Mouse (Mus musculus) G1E (cell line): ENCODE measurements around the gene Tent4b.

ENCODE experiments used
- CTCF ChIP-seq: IDR thresholded peaks from 2 replicates; pipeline ENCODE4 v1.5.1; 2012; ENCODE audit warnings: low read depth, low read length, inconsistent platforms, mixed read lengths
- GATA2 ChIP-seq: IDR thresholded peaks from 2 replicates; pipeline ENCODE4 v1.6.1; 2012; ENCODE audit warnings: low read depth, low read length, inconsistent platforms, borderline replicate concordance
- TAL1 ChIP-seq: conservative IDR thresholded peaks from 2 replicates; pipeline ENCODE4 v1.6.1; 2012; ENCODE audit warnings: low read depth, low read length, inconsistent platforms, mixed read lengths

DNA sequence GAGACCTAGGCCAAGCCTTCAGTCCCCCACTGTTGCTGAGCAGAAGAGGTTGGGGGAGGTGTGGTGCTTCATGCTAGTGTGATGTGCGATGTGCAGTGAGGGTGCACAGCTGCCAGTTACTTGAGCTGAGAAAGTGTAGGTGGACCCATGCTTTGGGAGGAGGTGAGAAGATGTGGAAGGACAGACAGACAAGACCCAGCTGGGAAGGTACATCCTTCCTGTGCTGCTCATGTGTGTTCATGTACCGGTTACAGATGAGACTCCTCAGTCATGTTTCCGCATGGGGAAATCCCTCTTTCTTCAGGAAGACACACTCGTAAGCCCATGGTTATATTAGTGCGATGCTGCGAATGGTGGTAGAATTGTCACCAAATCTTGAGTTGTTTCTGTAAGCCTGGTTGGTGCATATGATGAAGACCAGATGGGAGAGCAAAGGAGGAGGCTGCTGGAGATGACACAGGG is 48.1 kb upstream of the Tent4b start:
- TF ChIP-seq CTCF = no peak
- no peak for TF ChIP-seq TAL1
- no peak for TF ChIP-seq GATA2
